Mouse (Mus musculus): Measurements from ENCODE around the gene Shroom3. TPM values are rescaled to one million over a fixed set of nuclear protein-coding genes. Genes with fewer than 3 reads are reported as not detected.

The Shroom3 gene
- polyA plus RNA-seq, 1 experiment = 0.57 TPM

DNA sequence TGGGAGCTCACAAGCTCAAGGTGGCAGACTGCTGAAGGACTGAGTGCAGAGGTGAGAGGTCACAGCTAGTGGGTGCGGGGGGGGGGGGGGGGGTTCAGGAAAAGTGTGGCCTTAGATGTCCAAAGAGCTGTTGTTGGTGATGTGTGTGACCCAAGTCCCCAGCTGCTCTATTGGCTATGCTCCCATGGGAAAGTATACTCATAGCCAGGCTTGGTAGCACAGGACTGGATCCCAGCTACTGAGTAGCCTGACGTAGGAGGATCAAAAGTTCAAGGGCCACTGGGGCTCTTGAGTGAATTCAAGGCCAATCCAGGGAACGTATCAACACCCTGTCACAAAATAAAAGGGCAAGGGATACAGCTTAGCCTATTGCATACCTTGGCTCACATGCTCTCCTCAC is 35.6 kb downstream of the Shroom3 start:
- H3K4me3 ChIP-seq (ENCODE audit: insufficient read depth, poor library complexity, severe bottlenecking) = no peak overlapping the region
- no peaks in the 10 kb centered on the region for H3K36me3 ChIP-seq (ENCODE audit: control insufficient read depth, insufficient read depth)
- H3K79me3 ChIP-seq (ENCODE audit: low read depth) = no peaks in the 10 kb centered on the region
- no peaks in the 10 kb centered on the region for H3K79me2 ChIP-seq (ENCODE audit: control insufficient read depth, insufficient read depth)
- no peaks in the 10 kb centered on the region for H3K27me3 ChIP-seq (ENCODE audit: control insufficient read depth, insufficient read depth, insufficient read length)
- TF ChIP-seq CTCF (IDR thresholded peaks at IDR 0.05; ENCODE audit: control insufficient read depth, insufficient read depth, insufficient read length) = no peak
- no peak for TF ChIP-seq CEBPB (IDR thresholded peaks at IDR 0.05; ENCODE audit: low read depth)
- TF ChIP-seq MYOD1 (IDR thresholded peaks at IDR 0.05; ENCODE audit: control insufficient read depth, insufficient read length, low read depth) = no peak
- TF ChIP-seq USF1 (IDR thresholded peaks at IDR 0.05; ENCODE audit: low read depth) = no peak
- TF ChIP-seq FOSL1 (IDR thresholded peaks at IDR 0.05; ENCODE audit: insufficient read depth, low read length, poor library complexity, severe bottlenecking) = no peak
- no peak for TF ChIP-seq MYOG (IDR thresholded peaks at IDR 0.05; ENCODE audit: control insufficient read depth, extremely low read depth, insufficient read length)
- TF ChIP-seq MAX (IDR thresholded peaks at IDR 0.05) = no peak
- no peak overlapping the region for H3ac ChIP-seq (ENCODE audit: control insufficient read depth, insufficient read length, low read depth)

DNA sequence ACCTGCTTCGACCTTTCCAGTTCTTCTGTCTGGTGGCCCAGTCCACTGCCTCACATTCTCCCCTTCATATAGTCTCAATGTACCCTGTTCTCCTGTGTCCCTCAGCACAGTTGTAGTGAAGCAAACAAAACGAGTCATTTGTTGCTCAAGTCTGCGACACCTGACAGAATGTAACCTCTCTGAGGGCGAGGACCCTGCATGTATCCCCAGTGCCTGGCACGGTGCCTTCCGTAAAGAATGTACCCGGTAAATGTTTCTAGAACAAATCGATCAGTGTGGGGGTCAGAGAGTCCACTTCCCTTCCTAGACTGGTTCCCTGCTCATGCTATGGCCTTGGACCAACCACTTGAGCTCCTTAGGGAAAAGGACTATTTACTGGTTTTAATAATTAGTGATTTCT is 38.4 kb downstream of the Shroom3 start:
- no peaks in the 10 kb centered on the region for H3K79me2 ChIP-seq (ENCODE audit: control insufficient read depth, insufficient read depth)
- H3K4me3 ChIP-seq (ENCODE audit: insufficient read depth, poor library complexity, severe bottlenecking) = no peak overlapping the region
- no peak for TF ChIP-seq CEBPB (IDR thresholded peaks at IDR 0.05; ENCODE audit: low read depth)
- TF ChIP-seq FOSL1 (IDR thresholded peaks at IDR 0.05; ENCODE audit: insufficient read depth, low read length, poor library complexity, severe bottlenecking) = no peak
- TF ChIP-seq CTCF (IDR thresholded peaks at IDR 0.05; ENCODE audit: control insufficient read depth, insufficient read depth, insufficient read length) = no peak
- no peak for TF ChIP-seq MAX (IDR thresholded peaks at IDR 0.05)
- TF ChIP-seq USF1 (IDR thresholded peaks at IDR 0.05; ENCODE audit: low read depth) = no peak
- no peak for TF ChIP-seq MYOG (IDR thresholded peaks at IDR 0.05; ENCODE audit: control insufficient read depth, extremely low read depth, insufficient read length)
- H3ac ChIP-seq (ENCODE audit: control insufficient read depth, insufficient read length, low read depth) = no peak overlapping the region
- H3K79me3 ChIP-seq (ENCODE audit: low read depth) = no peaks in the 10 kb centered on the region
- no peaks in the 10 kb centered on the region for H3K27me3 ChIP-seq (ENCODE audit: control insufficient read depth, insufficient read depth, insufficient read length)
- no peaks in the 10 kb centered on the region for H3K36me3 ChIP-seq (ENCODE audit: control insufficient read depth, insufficient read depth)

DNA sequence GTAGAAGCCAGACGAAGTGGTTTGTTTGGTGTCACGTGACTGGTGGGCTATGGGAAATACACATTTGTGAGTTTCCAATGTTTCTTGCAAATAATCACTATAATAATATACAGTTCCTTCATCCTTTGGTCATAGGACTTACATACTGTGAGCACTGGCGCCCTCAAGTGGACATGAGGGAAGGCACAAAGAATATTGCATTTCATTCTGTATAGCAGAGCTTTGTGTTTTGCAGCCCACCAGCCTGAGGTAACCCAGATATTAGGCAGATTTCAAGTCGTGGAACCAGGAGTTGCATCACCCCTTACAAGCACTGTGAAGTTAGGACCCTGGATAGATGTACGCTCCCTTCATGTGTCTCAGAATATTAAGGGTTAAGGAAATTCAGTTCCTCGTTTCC is 42.7 kb downstream of the Shroom3 start:
- no peaks in the 10 kb centered on the region for H3K36me3 ChIP-seq (ENCODE audit: control insufficient read depth, insufficient read depth)
- H3K27me3 ChIP-seq (ENCODE audit: control insufficient read depth, insufficient read depth, insufficient read length) = no peaks in the 10 kb centered on the region
- H3K79me3 ChIP-seq (ENCODE audit: low read depth) = no peaks in the 10 kb centered on the region
- no peak overlapping the region for H3K4me3 ChIP-seq (ENCODE audit: insufficient read depth, poor library complexity, severe bottlenecking)
- TF ChIP-seq CEBPB (IDR thresholded peaks at IDR 0.05; ENCODE audit: low read depth) (no peak), USF1 (IDR thresholded peaks at IDR 0.05; ENCODE audit: low read depth) (peak; percentile 48), CTCF (IDR thresholded peaks at IDR 0.05; ENCODE audit: control insufficient read depth, insufficient read depth, insufficient read length) (peak; percentile 12)
- no peak overlapping the region for H3ac ChIP-seq (ENCODE audit: control insufficient read depth, insufficient read length, low read depth)
- no peaks in the 10 kb centered on the region for H3K79me2 ChIP-seq (ENCODE audit: control insufficient read depth, insufficient read depth)

DNA sequence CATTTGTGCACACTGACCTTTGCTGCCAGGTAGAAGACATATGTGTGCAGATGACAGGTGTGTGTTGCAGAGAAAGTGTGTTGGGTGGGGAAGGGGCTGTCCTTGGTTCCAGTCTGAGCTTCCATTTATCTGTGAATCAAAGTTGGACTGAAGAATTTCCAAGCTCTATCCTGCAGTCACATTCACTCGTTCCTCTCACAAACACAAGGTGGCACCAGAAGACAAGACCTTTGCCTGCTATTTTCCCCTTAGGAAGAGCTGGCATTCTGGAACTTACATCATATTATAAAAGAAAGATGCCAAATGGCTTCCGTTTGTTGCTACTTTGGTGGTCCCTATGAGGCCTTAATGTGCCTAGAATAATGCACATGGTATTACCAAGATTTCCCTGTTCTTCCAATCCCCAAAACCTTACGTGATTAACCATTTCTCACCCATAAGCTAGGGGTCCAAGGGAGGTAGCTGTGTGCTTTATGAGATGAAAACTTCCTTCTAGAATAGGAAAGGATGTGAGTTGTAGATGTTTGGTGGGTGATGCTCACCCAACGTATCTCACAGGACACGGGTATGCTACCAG is 45.1 kb downstream of the Shroom3 start:
- no peaks in the 10 kb centered on the region for H3K27me3 ChIP-seq (ENCODE audit: control insufficient read depth, insufficient read depth, insufficient read length)
- H3K36me3 ChIP-seq (ENCODE audit: control insufficient read depth, insufficient read depth) = no peaks in the 10 kb centered on the region
- H3ac ChIP-seq (ENCODE audit: control insufficient read depth, insufficient read length, low read depth) = no peak overlapping the region
- H3K79me2 ChIP-seq (ENCODE audit: control insufficient read depth, insufficient read depth) = no peaks in the 10 kb centered on the region
- H3K79me3 ChIP-seq (ENCODE audit: low read depth) = no peaks in the 10 kb centered on the region
- no peak overlapping the region for H3K4me3 ChIP-seq (ENCODE audit: insufficient read depth, poor library complexity, severe bottlenecking)
- TF ChIP-seq CTCF (IDR thresholded peaks at IDR 0.05; ENCODE audit: control insufficient read depth, insufficient read depth, insufficient read length) = peak; percentile 49
- TF ChIP-seq MYOG (IDR thresholded peaks at IDR 0.05; ENCODE audit: control insufficient read depth, extremely low read depth, insufficient read length) = no peak
- no peak for TF ChIP-seq CEBPB (IDR thresholded peaks at IDR 0.05; ENCODE audit: low read depth)

DNA sequence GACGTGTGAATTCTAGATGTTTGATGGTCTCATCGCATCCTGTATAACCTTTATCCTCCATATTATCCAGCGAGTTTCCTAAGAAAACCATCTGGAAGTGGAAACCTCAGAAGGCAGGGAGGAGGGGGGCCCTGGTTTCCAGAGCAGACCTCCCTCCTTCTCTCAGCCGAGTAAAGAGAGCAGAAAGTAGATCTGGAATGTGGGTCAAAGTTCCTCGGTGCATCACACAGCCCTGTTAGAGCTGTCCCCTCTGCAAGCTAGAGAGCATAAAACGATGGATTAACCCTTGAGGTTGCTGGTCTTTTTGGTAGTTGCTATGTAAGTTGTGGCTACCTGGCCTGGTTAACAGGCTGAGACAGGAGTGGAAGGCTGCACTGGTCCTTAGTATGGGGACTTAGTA is 46.0 kb downstream of the Shroom3 start:
- Histone ChIP-seq H3ac (ENCODE audit: control insufficient read depth, insufficient read length, low read depth) (no peak overlapping the region), H3K27me3 (ENCODE audit: control insufficient read depth, insufficient read depth, insufficient read length) (no peaks in the 10 kb centered on the region), H3K4me3 (ENCODE audit: insufficient read depth, poor library complexity, severe bottlenecking) (no peak overlapping the region), H3K79me3 (ENCODE audit: low read depth) (no peaks in the 10 kb centered on the region), H3K36me3 (ENCODE audit: control insufficient read depth, insufficient read depth) (no peaks in the 10 kb centered on the region), H3K79me2 (ENCODE audit: control insufficient read depth, insufficient read depth) (no peaks in the 10 kb centered on the region)
- TF ChIP-seq USF1 (IDR thresholded peaks at IDR 0.05; ENCODE audit: low read depth) (no peak), MYOD1 (IDR thresholded peaks at IDR 0.05; ENCODE audit: control insufficient read depth, insufficient read length, low read depth) (no peak)

DNA sequence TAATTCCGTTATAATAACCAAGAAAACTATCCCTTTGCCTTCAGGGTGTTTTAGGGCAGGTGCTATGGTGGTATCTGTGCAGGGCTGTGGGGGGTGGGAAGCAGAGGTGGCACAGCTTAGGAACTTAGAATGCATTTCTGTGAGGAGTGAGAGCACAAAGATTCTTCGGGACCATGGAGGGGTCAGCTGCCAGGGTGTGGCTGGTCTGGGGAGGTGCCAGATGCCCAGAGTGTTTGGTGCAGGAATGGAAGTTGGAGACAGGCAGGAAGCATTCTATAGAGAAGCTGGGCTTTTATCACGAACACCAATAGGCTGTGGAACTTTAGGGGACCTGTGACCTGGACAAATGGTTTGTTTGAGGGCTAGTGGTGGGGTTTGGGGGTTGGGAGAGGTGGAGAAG is 58.6 kb downstream of the Shroom3 start:
- Histone ChIP-seq H3K27me3 (ENCODE audit: control insufficient read depth, insufficient read depth, insufficient read length) (no peaks in the 10 kb centered on the region), H3K79me2 (ENCODE audit: control insufficient read depth, insufficient read depth) (no peaks in the 10 kb centered on the region)
- TF ChIP-seq MYOD1 (IDR thresholded peaks at IDR 0.05; ENCODE audit: control insufficient read depth, insufficient read length, low read depth) = no peak
- no peak for TF ChIP-seq CEBPB (IDR thresholded peaks at IDR 0.05; ENCODE audit: low read depth)
- TF ChIP-seq MYOG (IDR thresholded peaks at IDR 0.05; ENCODE audit: control insufficient read depth, extremely low read depth, insufficient read length) = no peak
- no peak for TF ChIP-seq FOSL1 (IDR thresholded peaks at IDR 0.05; ENCODE audit: insufficient read depth, low read length, poor library complexity, severe bottlenecking)
- no peak for TF ChIP-seq CTCF (IDR thresholded peaks at IDR 0.05; ENCODE audit: control insufficient read depth, insufficient read depth, insufficient read length)

More for the DNA sequence above, 58.6 kb downstream of the Shroom3 start:
- H3ac ChIP-seq (ENCODE audit: control insufficient read depth, insufficient read length, low read depth) = no peak overlapping the region
- H3K36me3 ChIP-seq (ENCODE audit: control insufficient read depth, insufficient read depth) = no peaks in the 10 kb centered on the region
- H3K4me3 ChIP-seq (ENCODE audit: insufficient read depth, poor library complexity, severe bottlenecking) = no peak overlapping the region
- no peaks in the 10 kb centered on the region for H3K79me3 ChIP-seq (ENCODE audit: low read depth)
